8 mouse cellular contexts compared by ENCODE assay signal in genomic region chr5:77114817-77115731, GRCm38 (mm10). TPM values are rescaled to one million over a fixed set of nuclear protein-coding genes. Genes with fewer than 3 reads are reported as not detected.
A peak's percentile ranks its signal among the peaks of the same experiment; 100 is the strongest.
DNase-seq lines count a peak whose midpoint lies in the region; ATAC-seq lines count a peak whose summit lies in the region.

Hopx (minus strand) TSS chr5:77115121.

- H3K4me3 ChIP-seq in embryonic facial prominence, embryonic 12.5 days, result no peak within 1 kb of the TSS
- H3K4me3 ChIP-seq in intestine, embryonic 15.5 days (replicated peaks), result no peak within 1 kb of the TSS
- peak within 1 kb of the TSS; percentile 11; the same call in 1 of the 2 replicates for H3K4me3 ChIP-seq in neural tube, embryonic 14.5 days (ENCODE audit: low read depth, low read length)

- H3K4me1 ChIP-seq in embryonic facial prominence, embryonic 12.5 days, result peaks cover 3% of the 10 kb centered on the region; the same call in 1 of the 2 replicates
- peaks cover 18% of the 10 kb centered on the region for H3K4me1 ChIP-seq in intestine, embryonic 15.5 days (replicated peaks)
- H3K4me1 ChIP-seq in neural tube, embryonic 14.5 days (ENCODE audit: control insufficient read depth, insufficient read depth, low read length), result no peaks in the 10 kb centered on the region; the same call in 1 of the 2 replicates

- 0 out of 2 replicates have a peak, but pooled peaks have one; percentile 15 for ATAC-seq in embryonic facial prominence, embryonic 12.5 days (ENCODE audit: insufficient number of reproducible peaks, insufficient read depth, low FRiP score, low TSS enrichment)
- peak; percentile 62 for ATAC-seq in intestine, embryonic 15.5 days
- peak; percentile 61 for ATAC-seq in neural tube, embryonic 14.5 days (ENCODE audit: low read depth)

- H3K4me2 ChIP-seq in embryonic facial prominence, embryonic 12.5 days (replicated peaks), result no peak within 1 kb of the TSS
- H3K4me2 ChIP-seq in intestine, embryonic 15.5 days (replicated peaks), result peak within 1 kb of the TSS; percentile 45
- peak within 1 kb of the TSS; percentile 26; the same call in 1 of the 2 replicates for H3K4me2 ChIP-seq in neural tube, embryonic 14.5 days (ENCODE audit: low read depth, low read length)

- H3K27ac ChIP-seq in embryonic facial prominence, embryonic 12.5 days, result no peak within 1 kb of the TSS
- peak within 1 kb of the TSS; percentile 48; the same call in 1 of the 2 replicates for H3K27ac ChIP-seq in intestine, embryonic 15.5 days
- peak within 1 kb of the TSS; percentile 63 for H3K27ac ChIP-seq in neural tube, embryonic 14.5 days (ENCODE audit: low read depth, low read length)

- peak; percentile 19 to 36 for DNase-seq in left cerebral cortex, adult 18-20 months (ENCODE audit: low spot score in 2 of 2)
- DNase-seq in left cerebral cortex, adult 11 months (ENCODE audit: low spot score), result no peak
- DNase-seq in heart, adult 18-20 months, result peak; percentile 89 to 90
- peak; percentile 58 to 77 for DNase-seq in left cerebral cortex, postnatal 10 days (ENCODE audit: extremely low spot score in 1 of 2, low spot score in 2 of 2)
- peak; percentile 76 to 78 for DNase-seq in urinary bladder, postnatal 4 days (ENCODE audit: low spot score in 2 of 2)

- intact Hi-C loops in left cerebral cortex, postnatal 10 days (cut with DNase I), result no loop called here

- H3K9ac ChIP-seq in embryonic facial prominence, embryonic 12.5 days, result no peak within 1 kb of the TSS
- H3K9ac ChIP-seq in intestine, embryonic 15.5 days, result 0 out of 2 replicates have a peak within 1 kb of the TSS, but pooled peaks have one; percentile 15
- H3K9ac ChIP-seq in neural tube, embryonic 14.5 days (replicated peaks; ENCODE audit: low read depth, low read length), result peak within 1 kb of the TSS; percentile 2; the same call in 1 of the 2 replicates

- 53% methylated on average over 33 of the region's 33 CpGs for WGBS in embryonic facial prominence, embryonic 12.5 days
- 42% methylated on average over 33 of the region's 33 CpGs for WGBS in intestine, embryonic 15.5 days
- WGBS in neural tube, embryonic 14.5 days, result 31% methylated on average over 33 of the region's 33 CpGs

- no peaks in the 10 kb centered on the region for H3K27me3 ChIP-seq in embryonic facial prominence, embryonic 12.5 days
- no peaks in the 10 kb centered on the region for H3K27me3 ChIP-seq in intestine, embryonic 15.5 days (replicated peaks)
- H3K27me3 ChIP-seq in neural tube, embryonic 14.5 days (ENCODE audit: control insufficient read depth, insufficient read depth, low read length), result no peaks in the 10 kb centered on the region

- no peaks in the 10 kb centered on the region for H3K36me3 ChIP-seq in embryonic facial prominence, embryonic 12.5 days
- H3K36me3 ChIP-seq in intestine, embryonic 15.5 days, result no peaks in the 10 kb centered on the region
- no peaks in the 10 kb centered on the region for H3K36me3 ChIP-seq in neural tube, embryonic 14.5 days (ENCODE audit: control insufficient read depth, insufficient read depth, low read length)

- H3K9me3 ChIP-seq in embryonic facial prominence, embryonic 12.5 days, result no peaks in the 10 kb centered on the region
- H3K9me3 ChIP-seq in intestine, embryonic 15.5 days, result no peaks in the 10 kb centered on the region
- no peaks in the 10 kb centered on the region for H3K9me3 ChIP-seq in neural tube, embryonic 14.5 days (ENCODE audit: control insufficient read depth, low read length)

RNA-seq across cellular contexts. Expression of gene Hopx, which starts in this region (rescaled TPM):
- total RNA-seq in left cerebral cortex, adult 18-20 months (2021), result 10 to 100 TPM; 23.4 to 31.3 TPM
- 0.26 and 0.27 TPM in 2 replicates for polyA plus RNA-seq in embryonic facial prominence, embryonic 12.5 days (2016; fragmentation: Nextera tagmentation; extraction: Ambion mirVana)
- total RNA-seq in heart, adult 18-20 months (2021), result 100 to 1,000 TPM; 417 to 443 TPM
- polyA plus RNA-seq in intestine, embryonic 15.5 days (2015; fragmentation: Nextera tagmentation; extraction: Ambion mirVana), result 3.5 and 3.8 TPM in 2 replicates
- 10 to 100 TPM; 20.5 to 23.1 TPM for total RNA-seq in left cerebral cortex, postnatal 10 days (2021)
- polyA plus RNA-seq in neural tube, embryonic 14.5 days (2014; fragmentation: Nextera tagmentation; extraction: Ambion mirVana), result 16.2 and 29.3 TPM in 2 replicates

Comparison
In these comparisons a context has a peak if more than half of its experiments do, and no peak if none do; other contexts are left out.
1. RNA of gene Hopx (total RNA-seq): 417 to 443 TPM in heart, adult 18-20 months; 23.4 to 31.3 TPM in left cerebral cortex, adult 18-20 months and 20.5 to 23.1 TPM in left cerebral cortex, postnatal 10 days; every median in the first group is over 10 times any median in the second.
2. Peak in ATAC-seq in embryonic facial prominence, embryonic 12.5 days; RNA of the gene not detected or under 1 TPM.
3. Peak in every context shown above with its lines, with median percentiles within 50 percentile points of each other: ATAC-seq.